9 mouse cellular contexts compared by ENCODE assay signal in genomic region chr5:151166266-151166665, GRCm38 (mm10).
A peak's percentile ranks its signal among the peaks of the same experiment; 100 is the strongest.
DNase-seq lines count a peak whose midpoint lies in the region; ATAC-seq and TF ChIP-seq lines count a peak whose summit lies in the region.
"Had no signal": no experiment of that assay in that cellular context is flagged by ENCODE, and none has a peak within 500 bp of the region (broad histone marks: within the 10 kb centered on the region; RNA-seq: fewer than 3 reads in every experiment).

No protein-coding gene starts in this region.

- H3K27me3 ChIP-seq in stomach, embryonic 16.5 days (ENCODE audit: control insufficient read depth, insufficient read depth, low read length): no peaks in the 10 kb centered on the region
- H3K27me3 ChIP-seq in embryonic facial prominence, embryonic 10.5 days (replicated peaks; ENCODE audit: low read depth, poor library complexity, severe bottlenecking): no peaks in the 10 kb centered on the region
- no peaks in the 10 kb centered on the region for H3K27me3 ChIP-seq in forebrain, postnatal 0 days (ENCODE audit: insufficient read depth, low read length)
- H3K27me3 ChIP-seq: midbrain, embryonic 12.5 days had no signal

- no peaks in the 10 kb centered on the region for H3K36me3 ChIP-seq in stomach, embryonic 16.5 days (ENCODE audit: control insufficient read depth, insufficient read depth, low read length)
- no peaks in the 10 kb centered on the region for H3K36me3 ChIP-seq in embryonic facial prominence, embryonic 10.5 days (replicated peaks)
- H3K36me3 ChIP-seq in forebrain, postnatal 0 days (ENCODE audit: insufficient read depth): no peaks in the 10 kb centered on the region
- H3K36me3 ChIP-seq: midbrain, embryonic 12.5 days had no signal

- H3K9me3 ChIP-seq in stomach, embryonic 16.5 days (replicated peaks; ENCODE audit: control insufficient read depth, low read length): no peaks in the 10 kb centered on the region
- no peaks in the 10 kb centered on the region for H3K9me3 ChIP-seq in embryonic facial prominence, embryonic 10.5 days
- H3K9me3 ChIP-seq in forebrain, postnatal 0 days (ENCODE audit: low read length): no peaks in the 10 kb centered on the region
- H3K9me3 ChIP-seq: midbrain, embryonic 12.5 days had no signal

- ATAC-seq in stomach, embryonic 16.5 days (ENCODE audit: insufficient read depth, low FRiP score): peak; percentile 40; the same call in 1 of the 2 replicates
- ATAC-seq in forebrain, postnatal 0 days: no peak

- WGBS in stomach, embryonic 16.5 days: 59% methylated on average over 5 of the region's 5 CpGs
- 82% methylated on average over 5 of the region's 5 CpGs for WGBS in embryonic facial prominence, embryonic 10.5 days
- WGBS in forebrain, postnatal 0 days: 67% methylated on average over 5 of the region's 5 CpGs

- H3K4me2 ChIP-seq in stomach, embryonic 16.5 days (ENCODE audit: low read depth, low read length): no peak overlapping the region
- H3K4me2 ChIP-seq in forebrain, postnatal 0 days (ENCODE audit: low read depth): no peak overlapping the region
- H3K4me2 ChIP-seq: midbrain, embryonic 12.5 days had no signal

- H3K4me1 ChIP-seq in stomach, embryonic 16.5 days (ENCODE audit: control insufficient read depth, insufficient read depth, low read length): peaks cover 25% of the 10 kb centered on the region
- peaks cover 33% of the 10 kb centered on the region for H3K4me1 ChIP-seq in embryonic facial prominence, embryonic 10.5 days
- H3K4me1 ChIP-seq in forebrain, postnatal 0 days (ENCODE audit: insufficient read depth): no peaks in the 10 kb centered on the region

- DNase-seq in adrenal gland, postnatal 14 days: peak; percentile 66
- no peak for DNase-seq in adrenal gland, adult 18-20 months (ENCODE audit: low spot score in 2 of 2)
- peak; percentile 42 to 46 for DNase-seq in right cerebral cortex, postnatal 10 days (ENCODE audit: low spot score in 2 of 2)
- no peak for DNase-seq in right cerebral cortex, postnatal 4 days
- peak; percentile 58 for DNase-seq in kidney, postnatal 10 days
- DNase-seq in embryonic facial prominence, embryonic 10.5 days (ENCODE audit: low spot score): no peak
- DNase-seq in forebrain, postnatal 0 days: no peak

- no peak overlapping the region for H3K9ac ChIP-seq in stomach, embryonic 16.5 days (ENCODE audit: low read length)
- H3K9ac ChIP-seq in forebrain, postnatal 0 days: no peak overlapping the region
- H3K9ac ChIP-seq: midbrain, embryonic 12.5 days had no signal

- no peak overlapping the region for H3K4me3 ChIP-seq in stomach, embryonic 16.5 days (replicated peaks; ENCODE audit: low read length)
- H3K4me3 ChIP-seq in embryonic facial prominence, embryonic 10.5 days: no peak overlapping the region
- H3K4me3 ChIP-seq in forebrain, postnatal 0 days (ENCODE audit: low read depth, low read length): no peak overlapping the region
- H3K4me3 ChIP-seq: midbrain, embryonic 12.5 days had no signal

- no peak for TF ChIP-seq CTCF in forebrain, postnatal 0 days (IDR thresholded peaks at IDR 0.05; ENCODE audit: low read depth)

- no peak overlapping the region for H3K27ac ChIP-seq in stomach, embryonic 16.5 days (ENCODE audit: low read length)
- H3K27ac ChIP-seq in embryonic facial prominence, embryonic 10.5 days (replicated peaks): no peak overlapping the region
- H3K27ac ChIP-seq in forebrain, postnatal 0 days (ENCODE audit: low read depth, low read length): no peak overlapping the region
- H3K27ac ChIP-seq: midbrain, embryonic 12.5 days had no signal

Comparison
In these comparisons a context has a peak if more than half of its experiments do, and no peak if none do; other contexts are left out.
1. DNase-seq: peak in adrenal gland, postnatal 14 days (single experiment), right cerebral cortex, postnatal 10 days (2 of 2) and kidney, postnatal 10 days (single experiment); none in adrenal gland, adult 18-20 months (0 of 2), right cerebral cortex, postnatal 4 days (single experiment), embryonic facial prominence, embryonic 10.5 days (single experiment) and forebrain, postnatal 0 days (single experiment).